Mouse (Mus musculus): ENCODE data around the gene Daam1. TPM values are rescaled to one million over a fixed set of nuclear protein-coding genes. Genes with fewer than 3 reads are reported as not detected.
A peak's percentile ranks its signal among the peaks of the same experiment; 100 is the strongest.

Daam1 gene
- polyA plus RNA-seq, 1 experiment from 2014 or later, result 21.6 TPM

DNA sequence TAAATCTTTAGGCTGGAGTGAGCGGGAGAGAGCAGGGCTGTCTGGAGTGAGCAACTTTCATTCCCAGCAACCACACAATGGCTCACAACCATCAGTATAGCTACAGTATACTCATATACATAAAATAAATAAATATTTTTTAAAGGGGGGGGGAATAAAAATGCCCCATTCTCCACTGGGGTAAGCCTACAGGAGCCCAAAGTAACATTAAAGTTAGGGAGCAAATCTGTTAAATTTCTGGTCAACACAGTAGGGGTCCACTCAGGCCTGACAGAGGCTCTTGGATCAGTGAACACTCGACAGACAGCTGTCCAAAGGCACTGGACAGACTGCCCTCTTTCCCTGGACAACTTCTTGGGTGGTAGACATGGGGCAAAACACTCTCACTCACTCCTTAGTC is 168.8 kb downstream of the Daam1 start:
- ATAC-seq (replicated peaks; ENCODE audit: extremely low read depth, insufficient read depth, low FRiP score), result no peak
- WGBS, result 84% methylated on average over 2 of the region's 2 CpGs
- H3K27me3 ChIP-seq (ENCODE audit: control insufficient read depth, insufficient read depth, low read length), result no peaks in the 10 kb centered on the region
- H3K9me3 ChIP-seq (replicated peaks; ENCODE audit: control insufficient read depth, low read length), result no peaks in the 10 kb centered on the region
- H3K9ac ChIP-seq (ENCODE audit: low read length), result no peak overlapping the region
- no peak overlapping the region for H3K4me3 ChIP-seq (ENCODE audit: low read length)
- H3K36me3 ChIP-seq (ENCODE audit: control insufficient read depth, insufficient read depth), result peaks cover 6% of the 10 kb centered on the region; the same call in 1 of the 2 replicates
- H3K27ac ChIP-seq (ENCODE audit: low read length), result no peak overlapping the region
- H3K4me1 ChIP-seq (ENCODE audit: control insufficient read depth, insufficient read depth, low read length), result peaks cover 25% of the 10 kb centered on the region
- no peak overlapping the region for H3K4me2 ChIP-seq (ENCODE audit: low read depth, low read length)

DNA sequence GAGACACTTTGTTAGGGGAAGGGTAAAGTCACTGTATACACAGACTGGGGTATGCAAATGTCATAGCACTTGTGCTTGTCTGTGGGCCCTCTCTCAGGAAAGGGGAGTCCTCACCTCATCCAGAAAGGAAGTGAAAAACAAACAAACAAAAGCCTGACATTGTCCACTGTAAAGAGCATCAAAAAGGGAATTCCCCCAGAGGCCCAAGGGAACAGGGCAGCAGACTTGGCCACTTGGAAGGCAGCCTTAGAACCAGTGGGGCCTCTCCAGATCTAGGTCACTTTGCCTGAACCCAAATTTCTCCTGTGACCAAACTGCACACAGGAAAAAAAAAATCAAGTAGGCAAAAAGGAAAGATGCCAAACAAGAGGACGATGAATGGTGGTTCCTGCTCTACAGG is 170.9 kb downstream of the Daam1 start:
- H3K9me3 ChIP-seq (replicated peaks; ENCODE audit: control insufficient read depth, low read length), result no peaks in the 10 kb centered on the region
- no peak overlapping the region for H3K4me3 ChIP-seq (ENCODE audit: low read length)
- H3K9ac ChIP-seq (ENCODE audit: low read length), result no peak overlapping the region
- H3K36me3 ChIP-seq (ENCODE audit: control insufficient read depth, insufficient read depth), result no peaks in the 10 kb centered on the region
- no peak overlapping the region; the same call in 1 of the 2 replicates for H3K27ac ChIP-seq (ENCODE audit: low read length)
- WGBS, result 77% methylated on average over 1 of the region's 1 CpGs
- H3K4me1 ChIP-seq (ENCODE audit: control insufficient read depth, insufficient read depth, low read length), result peaks cover 35% of the 10 kb centered on the region
- H3K4me2 ChIP-seq (ENCODE audit: low read depth, low read length), result no peak overlapping the region
- ATAC-seq (replicated peaks; ENCODE audit: extremely low read depth, insufficient read depth, low FRiP score), result no peak
- H3K27me3 ChIP-seq (ENCODE audit: control insufficient read depth, insufficient read depth, low read length), result no peaks in the 10 kb centered on the region

DNA sequence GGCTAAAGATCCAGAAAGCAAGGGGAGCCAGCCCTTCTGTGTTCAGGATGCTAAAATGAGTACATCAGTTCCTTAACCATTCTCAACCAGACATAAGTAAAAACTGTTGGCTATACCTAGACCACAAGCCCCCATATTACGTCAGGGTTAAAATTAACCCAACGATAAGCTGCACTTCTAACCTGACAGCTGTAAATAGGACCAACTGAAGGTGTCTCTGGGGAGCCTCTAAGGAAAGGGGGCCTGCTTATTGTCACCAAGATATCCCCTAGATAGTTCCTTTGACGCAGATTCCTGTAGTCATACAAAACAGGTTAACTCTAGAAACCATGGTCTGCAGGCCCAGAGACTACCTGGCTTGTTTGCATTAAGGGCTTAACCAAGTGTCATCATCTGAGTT is 174.4 kb downstream of the Daam1 start:
- H3K4me2 ChIP-seq (ENCODE audit: low read depth, low read length), result no peak overlapping the region
- peaks cover 18% of the 10 kb centered on the region for H3K4me1 ChIP-seq (ENCODE audit: control insufficient read depth, insufficient read depth, low read length)
- no peaks in the 10 kb centered on the region for H3K9me3 ChIP-seq (replicated peaks; ENCODE audit: control insufficient read depth, low read length)
- peak overlapping the region; percentile 79 for H3K27ac ChIP-seq (ENCODE audit: low read length)
- H3K9ac ChIP-seq (ENCODE audit: low read length), result no peak overlapping the region
- H3K27me3 ChIP-seq (ENCODE audit: control insufficient read depth, insufficient read depth, low read length), result no peaks in the 10 kb centered on the region
- 0 out of 2 replicates have a peak, but pooled peaks have one; percentile 23 for ATAC-seq (replicated peaks; ENCODE audit: extremely low read depth, insufficient read depth, low FRiP score)
- no peak overlapping the region for H3K4me3 ChIP-seq (ENCODE audit: low read length)
- no peaks in the 10 kb centered on the region for H3K36me3 ChIP-seq (ENCODE audit: control insufficient read depth, insufficient read depth)
- WGBS, result 43% methylated on average over 3 of the region's 3 CpGs

DNA sequence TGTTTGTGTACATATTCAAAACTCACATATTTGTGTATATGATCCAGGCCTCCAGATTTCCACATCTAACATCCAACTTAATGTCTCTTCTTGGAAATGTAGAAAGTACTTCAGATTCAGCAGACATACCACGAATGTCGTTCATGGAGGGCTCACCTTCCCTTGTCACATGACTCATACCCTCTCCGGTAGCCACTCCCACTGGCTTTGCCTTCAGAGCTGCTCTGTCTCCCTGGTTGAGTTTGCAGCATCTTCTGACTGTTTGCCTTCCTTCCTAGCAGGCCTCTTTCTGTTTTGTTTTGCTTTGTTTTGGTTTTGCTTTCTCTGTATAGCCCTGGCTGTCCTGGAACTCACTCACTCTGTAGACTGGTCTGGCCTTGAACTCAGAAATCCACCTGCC is 176.8 kb downstream of the Daam1 start:
- H3K4me2 ChIP-seq (ENCODE audit: low read depth, low read length), result no peak overlapping the region
- no peaks in the 10 kb centered on the region for H3K9me3 ChIP-seq (replicated peaks; ENCODE audit: control insufficient read depth, low read length)
- peaks cover 14% of the 10 kb centered on the region for H3K4me1 ChIP-seq (ENCODE audit: control insufficient read depth, insufficient read depth, low read length)
- WGBS, result 65% methylated on average over 3 of the region's 3 CpGs
- ATAC-seq (replicated peaks; ENCODE audit: extremely low read depth, insufficient read depth, low FRiP score), result no peak
- H3K27ac ChIP-seq (ENCODE audit: low read length), result no peak overlapping the region
- H3K9ac ChIP-seq (ENCODE audit: low read length), result no peak overlapping the region
- no peaks in the 10 kb centered on the region for H3K27me3 ChIP-seq (ENCODE audit: control insufficient read depth, insufficient read depth, low read length)
- no peaks in the 10 kb centered on the region for H3K36me3 ChIP-seq (ENCODE audit: control insufficient read depth, insufficient read depth)
- H3K4me3 ChIP-seq (ENCODE audit: low read length), result no peak overlapping the region

DNA sequence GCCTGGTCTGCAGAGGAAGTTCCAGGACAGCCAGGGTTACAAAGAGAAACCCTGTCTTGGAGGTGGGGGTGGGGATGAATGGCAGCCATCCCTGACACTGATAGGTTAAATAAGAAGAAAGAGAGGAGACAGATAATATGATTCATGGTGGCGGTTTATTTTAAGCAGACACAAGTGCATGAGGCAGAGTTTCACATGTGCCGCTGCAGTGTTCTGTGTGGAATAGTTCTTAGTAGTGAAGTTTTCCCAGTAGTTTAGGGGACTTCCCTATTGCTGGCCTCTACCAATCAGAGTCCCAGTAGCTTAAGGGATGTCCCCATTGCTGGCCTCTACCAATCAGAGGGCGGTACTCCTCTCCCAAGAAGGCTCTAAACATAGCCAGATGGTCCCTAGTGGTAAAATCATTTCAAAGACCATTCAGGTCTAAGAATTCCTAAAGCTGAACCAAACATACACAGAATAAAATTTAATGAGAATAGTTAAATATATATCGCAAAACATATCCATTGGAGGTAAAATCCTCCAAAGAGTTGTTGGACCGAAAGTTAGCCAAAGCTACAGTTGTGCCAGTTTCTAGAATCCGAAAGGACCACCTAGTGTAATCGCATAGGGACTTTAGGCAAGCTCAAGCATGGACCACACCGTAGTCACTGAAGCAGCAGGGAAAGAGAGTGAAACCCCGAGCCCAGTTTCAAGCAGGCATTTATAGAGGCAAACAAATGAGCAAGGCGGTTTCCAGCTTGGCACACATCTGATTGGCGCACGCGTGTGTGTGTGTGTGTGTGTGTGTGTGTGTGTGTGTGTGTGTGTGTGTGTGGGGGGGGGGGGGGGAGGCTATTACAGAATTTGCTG is 178.4 kb downstream of the Daam1 start:
- Histone ChIP-seq H3K4me3 (ENCODE audit: low read length) (no peak overlapping the region), H3K4me2 (ENCODE audit: low read depth, low read length) (no peak overlapping the region), H3K36me3 (ENCODE audit: control insufficient read depth, insufficient read depth) (no peaks in the 10 kb centered on the region), H3K27me3 (ENCODE audit: control insufficient read depth, insufficient read depth, low read length) (no peaks in the 10 kb centered on the region), H3K4me1 (ENCODE audit: control insufficient read depth, insufficient read depth, low read length) (peaks cover 16% of the 10 kb centered on the region), H3K9me3 (replicated peaks; ENCODE audit: control insufficient read depth, low read length) (no peaks in the 10 kb centered on the region), H3K9ac (ENCODE audit: low read length) (no peak overlapping the region), H3K27ac (ENCODE audit: low read length) (no peak overlapping the region)
- WGBS, result 86% methylated on average over 13 of the region's 13 CpGs
- ATAC-seq (replicated peaks; ENCODE audit: extremely low read depth, insufficient read depth, low FRiP score), result no peak

DNA sequence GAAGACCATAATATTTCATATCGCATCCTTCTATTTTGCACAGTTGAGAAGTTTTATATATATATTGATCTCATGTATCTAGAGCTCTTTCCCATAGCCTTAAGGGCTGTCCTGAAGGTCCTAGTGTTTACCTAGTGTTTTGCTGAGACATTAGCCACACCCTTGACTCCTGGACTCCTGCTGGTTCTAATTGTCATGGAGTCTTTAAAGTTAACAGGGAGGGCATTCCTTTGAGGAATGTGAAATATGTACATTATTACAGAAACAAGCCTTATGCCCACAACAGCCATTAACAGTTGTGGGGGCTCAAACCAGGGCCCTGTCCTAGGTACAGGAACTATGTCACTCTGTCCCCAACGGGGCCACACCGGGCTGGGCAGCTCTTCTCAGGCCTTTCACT is 180.5 kb downstream of the Daam1 start:
- no peak for ATAC-seq (replicated peaks; ENCODE audit: extremely low read depth, insufficient read depth, low FRiP score)
- H3K9me3 ChIP-seq (replicated peaks; ENCODE audit: control insufficient read depth, low read length), result no peaks in the 10 kb centered on the region
- H3K9ac ChIP-seq (ENCODE audit: low read length), result no peak overlapping the region
- H3K4me1 ChIP-seq (ENCODE audit: control insufficient read depth, insufficient read depth, low read length), result peaks cover 6% of the 10 kb centered on the region; the same call in 1 of the 2 replicates
- 95% methylated on average over 3 of the region's 3 CpGs for WGBS
- no peaks in the 10 kb centered on the region for H3K27me3 ChIP-seq (ENCODE audit: control insufficient read depth, insufficient read depth, low read length)
- H3K27ac ChIP-seq (ENCODE audit: low read length), result no peak overlapping the region
- H3K4me2 ChIP-seq (ENCODE audit: low read depth, low read length), result no peak overlapping the region
- H3K36me3 ChIP-seq (ENCODE audit: control insufficient read depth, insufficient read depth), result no peaks in the 10 kb centered on the region
- H3K4me3 ChIP-seq (ENCODE audit: low read length), result no peak overlapping the region

DNA sequence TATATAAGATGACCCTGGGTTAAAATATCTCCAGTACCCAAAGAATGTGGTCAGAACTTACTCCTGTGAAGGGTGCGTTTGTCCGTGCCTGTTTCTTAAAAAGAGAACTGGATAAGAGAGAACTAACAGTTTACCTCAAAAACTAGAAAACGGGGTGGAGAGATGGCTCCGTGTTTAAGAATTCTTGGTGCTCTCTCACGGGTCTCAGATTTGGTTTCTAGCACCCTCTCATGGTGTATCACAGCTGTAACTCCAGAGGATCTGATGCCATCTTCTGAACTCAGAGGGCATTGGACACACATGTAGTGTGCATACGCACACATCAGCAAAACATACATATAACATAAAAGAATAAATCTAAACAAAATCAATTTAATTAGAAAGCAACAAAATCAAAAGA is 181.2 kb downstream of the Daam1 start:
- ATAC-seq (replicated peaks; ENCODE audit: extremely low read depth, insufficient read depth, low FRiP score), result no peak
- H3K4me3 ChIP-seq (ENCODE audit: low read length), result no peak overlapping the region
- WGBS, result 92% methylated on average over 6 of the region's 6 CpGs
- H3K4me2 ChIP-seq (ENCODE audit: low read depth, low read length), result no peak overlapping the region
- no peaks in the 10 kb centered on the region for H3K9me3 ChIP-seq (replicated peaks; ENCODE audit: control insufficient read depth, low read length)
- H3K27me3 ChIP-seq (ENCODE audit: control insufficient read depth, insufficient read depth, low read length), result no peaks in the 10 kb centered on the region
- no peak overlapping the region for H3K9ac ChIP-seq (ENCODE audit: low read length)
- H3K4me1 ChIP-seq (ENCODE audit: control insufficient read depth, insufficient read depth, low read length), result peaks cover 6% of the 10 kb centered on the region; the same call in 1 of the 2 replicates
- no peaks in the 10 kb centered on the region for H3K36me3 ChIP-seq (ENCODE audit: control insufficient read depth, insufficient read depth)
- H3K27ac ChIP-seq (ENCODE audit: low read length), result no peak overlapping the region

DNA sequence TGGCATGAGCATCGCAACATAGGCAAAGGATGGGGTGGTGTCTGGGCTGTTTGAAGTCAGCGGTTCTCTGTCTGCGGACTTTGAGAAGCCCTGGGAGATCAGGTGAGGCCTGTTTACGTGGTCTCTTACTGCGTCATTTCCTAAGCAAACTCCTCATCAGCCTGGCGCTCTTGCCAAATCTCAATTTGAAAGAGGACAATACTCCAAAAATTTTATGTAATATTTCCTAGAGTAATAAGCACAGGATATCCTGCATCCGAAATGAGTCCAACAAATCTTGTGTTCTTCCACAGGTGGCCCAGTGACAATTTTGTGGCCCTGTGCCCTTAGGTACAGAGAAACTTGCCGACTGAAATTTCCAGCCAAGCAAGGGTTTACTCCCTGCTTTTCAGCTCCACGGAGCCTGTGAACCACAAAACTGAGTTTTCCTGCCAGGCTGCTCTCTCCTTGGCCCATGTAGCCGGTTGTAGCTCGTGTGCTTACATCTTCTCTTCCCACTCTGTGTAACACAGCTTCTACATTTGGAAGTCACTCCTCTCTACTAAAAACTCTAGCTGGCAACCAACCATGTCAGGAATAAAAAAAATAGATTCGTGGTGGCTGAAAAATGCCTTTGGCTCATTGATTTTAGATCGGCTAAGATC is 183.0 kb downstream of the Daam1 start:
- ATAC-seq (replicated peaks; ENCODE audit: extremely low read depth, insufficient read depth, low FRiP score), result no peak
- peak overlapping the region; percentile 12; the same call in 1 of the 2 replicates for H3K4me2 ChIP-seq (ENCODE audit: low read depth, low read length)
- no peaks in the 10 kb centered on the region for H3K9me3 ChIP-seq (replicated peaks; ENCODE audit: control insufficient read depth, low read length)
- H3K27me3 ChIP-seq (ENCODE audit: control insufficient read depth, insufficient read depth, low read length), result no peaks in the 10 kb centered on the region
- H3K36me3 ChIP-seq (ENCODE audit: control insufficient read depth, insufficient read depth), result no peaks in the 10 kb centered on the region
- WGBS, result 73% methylated on average over 13 of the region's 13 CpGs
- H3K27ac ChIP-seq (ENCODE audit: low read length), result peak overlapping the region; percentile 63
- H3K4me1 ChIP-seq (ENCODE audit: control insufficient read depth, insufficient read depth, low read length), result peaks cover 6% of the 10 kb centered on the region; the same call in 1 of the 2 replicates
- H3K9ac ChIP-seq (ENCODE audit: low read length), result peak overlapping the region; percentile 41; the same call in 1 of the 2 replicates
- no peak overlapping the region for H3K4me3 ChIP-seq (ENCODE audit: low read length)

DNA sequence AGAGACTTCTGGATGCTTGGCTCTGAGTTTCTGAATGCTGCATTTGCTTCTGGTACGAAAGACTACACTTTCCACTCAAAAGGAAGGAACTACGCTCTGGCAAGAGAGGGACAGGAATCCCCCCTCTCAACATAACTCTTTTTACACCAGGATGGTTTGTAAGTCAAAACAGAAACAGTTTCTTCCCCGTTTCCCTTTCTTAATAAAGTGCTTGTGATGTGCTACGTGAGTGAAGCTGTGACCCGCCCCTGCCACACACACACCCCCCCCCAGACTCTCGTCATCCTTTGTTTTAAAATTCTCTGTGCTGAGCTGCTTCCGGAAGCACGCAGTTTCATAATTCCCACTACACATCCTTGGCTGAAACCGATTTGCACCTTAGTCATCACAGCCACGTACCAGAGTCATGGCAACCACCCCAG is 183.5 kb downstream of the Daam1 start:
- Histone ChIP-seq H3K9me3 (replicated peaks; ENCODE audit: control insufficient read depth, low read length) (no peaks in the 10 kb centered on the region), H3K27me3 (ENCODE audit: control insufficient read depth, insufficient read depth, low read length) (no peaks in the 10 kb centered on the region), H3K9ac (ENCODE audit: low read length) (peak overlapping the region; percentile 41; the same call in 1 of the 2 replicates), H3K4me2 (ENCODE audit: low read depth, low read length) (peak overlapping the region; percentile 12; the same call in 1 of the 2 replicates), H3K4me1 (ENCODE audit: control insufficient read depth, insufficient read depth, low read length) (0 out of 2 replicates have a peak, but pooled peaks cover 2% of the 10 kb centered on the region), H3K36me3 (ENCODE audit: control insufficient read depth, insufficient read depth) (no peaks in the 10 kb centered on the region), H3K27ac (ENCODE audit: low read length) (peak overlapping the region; percentile 63), H3K4me3 (ENCODE audit: low read length) (no peak overlapping the region)
- ATAC-seq (replicated peaks; ENCODE audit: extremely low read depth, insufficient read depth, low FRiP score), result 0 out of 2 replicates have a peak, but pooled peaks have one; percentile 28
- WGBS, result 61% methylated on average over 10 of the region's 10 CpGs

Data from heart, embryonic 16.5 days (tissue).